Mouse (Mus musculus) cerebellum, adult 11-12 months (tissue): ENCODE results near the gene Ccdc106.
A peak's percentile ranks its signal among the peaks of the same experiment; 100 is the strongest.

Experiments
- DNase-seq: peaks from one replicate; pipeline ENCODE4 v3.0.0; 2022

Gene Ccdc106

DNA sequence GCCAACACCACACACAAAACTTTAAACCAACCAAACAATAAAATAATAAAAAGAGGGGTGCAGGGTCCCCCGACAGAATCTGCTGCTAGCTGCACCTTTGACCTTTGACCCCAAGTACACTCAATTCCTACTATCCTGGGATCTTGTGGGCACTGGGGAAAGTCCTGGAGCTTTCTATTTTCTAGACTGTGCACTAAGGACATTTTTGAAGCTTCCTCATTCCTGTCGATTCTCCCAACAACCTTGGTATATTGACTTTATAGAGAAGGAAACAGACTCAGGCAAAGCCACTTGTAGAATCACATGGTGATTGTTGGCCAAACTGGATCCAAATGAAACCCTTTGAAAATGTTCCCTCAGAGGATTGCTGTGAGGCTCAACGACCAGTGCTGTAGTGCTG, 4.3 kb upstream of the Ccdc106 start:
- no peak for DNase-seq

DNA sequence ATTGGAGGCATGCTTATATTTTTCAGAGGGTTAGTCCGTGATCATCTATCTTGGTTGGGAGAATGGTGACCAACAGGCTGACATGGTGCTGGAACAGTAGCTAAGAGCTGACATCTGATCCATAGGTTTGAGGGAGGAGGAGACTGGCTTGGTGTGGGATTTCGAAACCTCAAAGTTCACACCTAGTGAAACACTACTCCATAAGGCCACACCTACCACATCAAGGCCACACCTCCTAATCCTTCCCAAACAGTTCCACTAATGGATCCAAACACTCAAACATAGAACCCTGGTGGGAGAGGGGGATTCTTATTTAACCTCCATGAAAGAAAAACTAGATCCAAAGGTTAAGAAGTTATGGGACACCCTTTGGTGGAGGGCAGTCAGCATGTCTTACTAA, 3.4 kb upstream of the Ccdc106 start:
- DNase-seq, result peak; percentile 44

DNA sequence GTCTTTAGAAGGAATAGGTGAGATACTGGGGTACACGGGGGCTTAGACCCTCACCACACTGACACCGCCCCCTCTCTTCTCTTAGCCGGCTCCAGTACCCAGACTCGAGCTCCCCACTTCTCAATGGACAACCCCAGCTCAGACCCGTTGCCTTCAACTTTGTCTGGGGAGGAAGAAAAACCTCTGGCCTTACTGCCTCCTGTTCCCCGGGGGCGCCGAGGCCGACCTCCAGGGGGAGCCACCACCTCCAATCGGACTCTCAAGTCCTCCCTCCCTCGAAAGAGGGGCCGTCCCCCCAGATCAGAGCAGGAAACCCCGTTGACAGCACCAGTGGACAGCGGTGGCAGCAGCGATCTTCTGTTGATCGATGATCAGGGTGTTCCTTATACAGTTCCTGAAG, 3.0 kb upstream of the Ccdc106 start:
- DNase-seq, result peak; percentile 71

DNA sequence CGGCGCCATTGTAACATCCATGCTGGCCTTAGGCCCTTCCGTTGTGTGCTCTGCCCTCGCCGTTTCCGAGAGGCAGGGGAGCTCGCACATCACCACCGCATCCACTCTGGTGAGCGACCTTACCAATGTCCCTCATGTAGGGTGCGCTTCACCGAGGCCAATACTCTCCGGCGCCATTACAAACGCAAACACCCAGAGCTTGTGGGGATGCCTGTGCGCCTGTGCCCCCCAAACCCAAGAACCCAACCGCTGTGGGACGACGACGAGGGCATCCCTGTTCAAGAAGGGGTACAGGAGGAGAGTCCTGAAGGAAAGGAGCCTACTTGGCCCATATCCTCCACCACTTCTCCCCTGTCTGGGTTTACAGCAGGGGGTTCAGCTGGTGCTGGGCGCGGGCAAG, 2.4 kb upstream of the Ccdc106 start:
- DNase-seq, result peak; percentile 57

DNA sequence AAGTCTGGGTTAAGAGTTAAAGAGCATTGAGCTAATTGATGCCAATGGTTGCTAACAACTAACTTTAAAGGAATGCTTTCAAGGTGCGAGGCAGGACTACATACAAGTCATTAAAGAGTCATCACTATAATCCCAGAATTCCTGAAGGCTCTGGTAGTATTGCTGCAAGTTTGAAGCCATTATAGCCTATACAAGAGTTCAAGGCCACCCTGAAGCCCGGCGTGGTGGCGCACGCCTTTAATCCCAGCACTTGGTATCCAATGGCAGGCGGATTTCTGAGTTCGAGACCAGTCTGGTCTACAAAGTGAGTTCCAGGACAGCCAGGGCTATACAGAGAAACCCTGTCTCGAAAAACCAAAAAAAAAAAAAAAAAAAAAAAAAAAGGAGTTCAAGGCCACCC, 777 bp upstream of the Ccdc106 start:
- peak; percentile 41 for DNase-seq

DNA sequence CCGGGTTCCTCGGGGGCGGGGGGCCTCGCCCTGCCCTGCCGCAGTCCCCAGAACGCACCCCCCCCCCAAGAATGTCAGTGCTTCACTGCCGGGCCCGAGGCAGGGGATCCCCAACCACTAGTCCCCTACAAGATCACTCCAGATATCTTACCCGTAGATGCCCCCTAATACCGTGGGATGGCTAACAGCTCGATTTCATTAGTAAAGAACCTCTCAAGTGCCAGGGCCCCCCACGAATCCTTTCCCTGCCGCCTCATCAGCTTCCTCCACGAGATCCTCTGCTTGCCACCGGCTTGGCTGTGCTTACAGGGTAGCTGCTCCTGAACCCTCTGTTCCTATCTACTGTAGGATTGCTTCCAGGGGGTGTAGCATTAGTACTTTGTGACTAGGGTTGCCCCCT, 332 bp downstream of the Ccdc106 start:
- peak; percentile 69 for DNase-seq

DNA sequence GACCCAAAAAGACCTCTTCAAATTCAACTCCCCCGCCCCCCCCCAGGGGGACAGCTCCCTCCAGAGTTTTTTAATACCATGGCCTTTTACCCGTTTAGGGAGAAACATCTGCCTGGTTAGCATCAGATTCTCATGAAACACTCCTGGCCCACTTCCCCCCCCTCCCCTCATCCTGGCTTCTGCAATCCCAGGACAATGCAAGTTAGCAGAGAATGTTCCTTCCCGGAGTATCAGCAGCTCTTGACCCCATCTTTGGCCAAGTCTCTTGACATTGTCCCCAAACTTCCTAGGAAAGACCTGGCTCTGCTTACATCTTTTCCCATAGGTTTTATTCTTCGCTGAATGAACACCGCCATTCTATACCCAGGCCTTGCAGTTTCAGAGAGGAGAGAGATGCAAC, 844 bp downstream of the Ccdc106 start:
- no peak for DNase-seq

DNA sequence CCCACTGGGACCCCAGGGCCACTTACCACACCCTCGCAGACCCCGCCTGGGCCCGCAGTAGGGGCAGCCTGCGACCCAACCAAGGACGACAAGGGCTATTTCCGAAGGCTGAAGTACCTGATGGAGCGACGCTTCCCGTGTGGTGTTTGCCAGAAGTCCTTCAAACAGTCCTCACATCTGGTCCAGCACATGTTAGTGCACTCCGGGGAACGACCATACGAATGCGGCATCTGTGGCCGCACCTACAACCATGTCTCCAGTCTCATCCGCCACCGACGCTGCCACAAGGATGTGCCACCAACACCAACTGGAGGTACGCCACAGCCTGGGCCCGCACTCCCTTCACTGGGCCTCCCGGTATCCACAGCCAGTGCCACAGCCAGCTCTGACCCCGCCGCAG, 9.2 kb downstream of the Ccdc106 start:
- DNase-seq, result no peak

DNA sequence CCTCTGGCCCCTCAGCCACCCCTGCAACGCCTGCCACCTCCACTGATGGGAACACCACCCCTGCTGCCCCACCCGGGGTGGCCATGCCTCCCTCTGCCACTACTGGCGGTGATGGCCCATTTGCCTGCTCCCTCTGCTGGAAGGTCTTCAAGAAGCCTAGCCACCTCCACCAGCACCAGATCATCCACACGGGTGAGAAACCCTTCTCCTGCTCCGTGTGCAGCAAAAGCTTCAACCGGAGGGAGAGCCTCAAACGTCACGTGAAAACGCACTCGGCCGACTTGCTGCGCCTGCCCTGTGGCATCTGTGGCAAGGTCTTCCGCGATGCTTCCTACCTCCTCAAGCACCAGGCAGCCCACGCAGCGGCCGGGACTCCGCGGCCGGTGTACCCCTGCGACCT, 9.6 kb downstream of the Ccdc106 start:
- DNase-seq, result no peak

DNA sequence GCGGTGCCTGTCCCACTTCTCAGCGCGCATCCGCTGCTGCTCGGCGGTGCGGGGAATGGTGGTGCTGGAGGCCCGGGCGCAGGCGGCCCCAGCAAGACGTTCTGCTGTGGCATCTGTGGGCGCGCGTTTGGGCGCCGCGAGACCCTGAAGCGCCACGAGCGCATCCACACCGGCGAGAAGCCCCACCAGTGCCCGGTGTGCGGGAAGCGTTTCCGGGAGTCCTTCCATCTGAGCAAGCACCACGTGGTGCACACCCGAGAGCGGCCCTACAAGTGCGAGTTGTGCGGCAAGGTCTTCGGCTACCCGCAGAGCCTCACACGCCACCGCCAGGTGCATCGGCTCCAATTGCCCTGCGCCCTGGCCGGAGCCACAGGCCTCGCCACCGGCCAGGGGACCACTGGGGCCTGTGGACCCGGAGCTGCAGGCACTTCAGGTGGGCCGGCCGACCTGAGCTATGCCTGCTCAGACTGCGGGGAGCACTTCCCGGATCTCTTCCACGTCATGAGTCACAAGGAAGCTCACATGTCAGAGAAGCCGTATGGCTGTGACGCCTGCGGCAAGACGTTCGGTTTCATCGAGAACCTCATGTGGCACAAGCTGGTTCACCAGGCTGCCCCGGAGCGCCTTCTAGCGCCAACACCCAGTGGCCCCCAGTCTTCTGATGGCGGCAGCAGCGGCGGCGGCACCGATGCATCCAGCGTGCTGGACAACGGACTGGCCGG, 10.4 kb downstream of the Ccdc106 start:
- DNase-seq, result no peak

DNA sequence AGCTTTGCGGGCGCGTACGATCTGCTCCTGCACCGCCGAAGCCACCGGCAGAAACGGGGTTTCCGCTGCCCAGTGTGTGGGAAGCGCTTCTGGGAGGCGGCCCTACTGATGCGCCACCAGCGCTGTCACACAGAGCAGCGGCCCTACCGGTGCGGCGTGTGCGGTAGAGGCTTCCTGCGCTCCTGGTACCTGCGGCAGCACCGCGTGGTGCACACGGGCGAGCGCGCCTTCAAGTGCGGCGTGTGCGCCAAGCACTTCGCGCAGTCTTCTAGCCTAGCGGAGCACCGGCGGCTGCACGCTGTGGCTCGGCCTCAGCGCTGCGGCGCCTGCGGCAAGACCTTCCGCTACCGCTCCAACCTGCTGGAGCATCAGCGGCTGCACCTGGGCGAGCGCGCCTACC, 11.1 kb downstream of the Ccdc106 start:
- DNase-seq, result no peak

DNA sequence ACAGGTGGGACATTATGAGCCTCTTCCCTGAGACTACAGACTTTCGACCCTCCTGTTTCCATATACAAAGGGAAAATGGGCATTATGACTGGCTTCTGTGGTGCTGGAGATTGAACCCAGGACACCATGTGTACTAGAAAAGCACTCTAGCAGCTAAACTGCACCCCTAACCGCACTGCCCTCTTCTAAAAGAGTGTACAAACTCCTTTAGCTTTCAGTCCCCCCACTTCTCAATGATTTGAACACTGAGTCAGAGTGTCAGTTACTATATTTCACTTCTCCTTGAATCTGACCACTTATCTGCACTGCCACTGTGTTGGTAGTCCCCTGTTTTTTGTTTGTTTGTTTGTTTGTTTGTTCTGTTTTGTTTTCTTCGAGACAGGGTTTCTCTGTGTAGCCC, 13.5 kb downstream of the Ccdc106 start, which contains the start of gene 4632433K11Rik:
TSS of gene 4632433K11Rik (plus strand) at position 301 of the 400 bp plus-strand sequence.
- no peak for DNase-seq

DNA sequence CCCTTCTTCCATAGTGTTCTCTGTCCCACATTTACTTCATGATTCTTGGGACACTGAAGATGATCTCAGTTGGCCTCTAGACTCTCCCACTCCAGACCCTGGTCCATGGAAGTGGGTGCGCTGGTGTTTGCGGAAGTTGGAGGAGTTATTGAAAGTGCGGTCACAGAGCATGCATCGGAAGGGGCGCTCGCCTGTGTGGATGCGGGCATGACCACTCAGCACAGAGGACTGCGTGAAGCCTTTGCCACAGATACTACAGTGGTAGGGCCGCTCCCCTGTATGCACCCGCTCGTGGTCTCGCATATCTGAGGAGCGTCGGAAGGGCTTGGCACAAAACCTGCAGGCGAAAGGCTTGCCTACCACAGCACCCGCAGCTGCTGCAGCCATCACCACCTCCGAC, 15.3 kb downstream of the Ccdc106 start:
- no peak for DNase-seq

DNA sequence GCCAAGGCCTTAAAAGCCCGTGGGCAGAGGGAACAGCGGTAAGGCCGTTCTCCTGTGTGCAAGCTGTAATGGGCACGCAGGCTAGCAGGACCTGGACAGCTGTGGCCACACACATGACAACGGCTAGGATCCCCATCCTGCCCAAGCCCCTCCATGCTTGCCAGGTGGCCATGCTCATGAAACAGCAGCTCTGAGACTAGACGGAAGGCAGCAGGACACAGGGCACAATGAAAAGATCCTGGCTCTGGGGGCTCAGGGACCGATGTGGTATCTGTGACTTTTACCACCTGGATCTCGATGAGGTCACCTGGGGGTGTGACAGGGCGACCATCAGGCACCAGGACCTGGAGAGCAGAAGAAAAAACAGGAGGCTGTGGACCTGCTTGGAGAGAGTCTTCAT, 15.8 kb downstream of the Ccdc106 start:
- DNase-seq, result no peak

DNA sequence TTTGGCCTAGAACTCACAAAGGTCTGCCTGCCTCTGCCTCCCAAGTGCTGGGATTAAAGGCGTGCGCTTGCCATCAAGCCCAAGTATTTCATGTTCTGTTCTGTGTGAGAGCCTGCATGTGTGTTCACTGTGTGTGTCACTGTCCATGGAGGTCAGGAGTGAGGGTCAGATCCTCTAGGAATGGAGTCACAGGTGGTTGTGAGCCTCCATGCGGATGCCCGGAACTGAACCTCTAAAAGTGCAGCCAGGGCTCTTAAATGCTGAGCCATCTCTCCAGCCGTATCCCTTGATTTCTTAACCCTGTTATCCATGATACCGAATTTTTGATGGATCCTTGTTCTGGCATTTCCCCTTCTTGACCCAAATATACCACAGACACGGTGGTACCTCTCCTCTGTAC, 16.7 kb downstream of the Ccdc106 start:
- no peak for DNase-seq

DNA sequence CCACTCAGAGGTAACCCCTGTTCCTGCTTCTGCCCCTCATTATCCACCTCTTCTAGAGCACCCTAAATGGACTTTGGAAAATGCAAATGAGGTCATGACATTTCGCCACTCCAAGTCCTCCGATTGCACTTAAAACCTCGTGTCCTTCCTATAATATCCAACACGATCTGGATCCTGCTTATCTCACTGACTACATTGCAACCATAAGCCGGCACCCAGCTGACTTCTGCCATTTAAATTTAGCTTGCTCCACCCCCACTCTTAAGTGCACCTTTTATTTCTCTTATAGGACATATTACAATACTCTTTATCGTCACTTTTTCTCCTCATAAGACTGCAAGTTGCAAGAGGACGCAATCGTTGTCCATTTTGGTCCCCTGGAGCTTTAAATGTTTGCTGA, 17.1 kb downstream of the Ccdc106 start:
- no peak for DNase-seq

DNA sequence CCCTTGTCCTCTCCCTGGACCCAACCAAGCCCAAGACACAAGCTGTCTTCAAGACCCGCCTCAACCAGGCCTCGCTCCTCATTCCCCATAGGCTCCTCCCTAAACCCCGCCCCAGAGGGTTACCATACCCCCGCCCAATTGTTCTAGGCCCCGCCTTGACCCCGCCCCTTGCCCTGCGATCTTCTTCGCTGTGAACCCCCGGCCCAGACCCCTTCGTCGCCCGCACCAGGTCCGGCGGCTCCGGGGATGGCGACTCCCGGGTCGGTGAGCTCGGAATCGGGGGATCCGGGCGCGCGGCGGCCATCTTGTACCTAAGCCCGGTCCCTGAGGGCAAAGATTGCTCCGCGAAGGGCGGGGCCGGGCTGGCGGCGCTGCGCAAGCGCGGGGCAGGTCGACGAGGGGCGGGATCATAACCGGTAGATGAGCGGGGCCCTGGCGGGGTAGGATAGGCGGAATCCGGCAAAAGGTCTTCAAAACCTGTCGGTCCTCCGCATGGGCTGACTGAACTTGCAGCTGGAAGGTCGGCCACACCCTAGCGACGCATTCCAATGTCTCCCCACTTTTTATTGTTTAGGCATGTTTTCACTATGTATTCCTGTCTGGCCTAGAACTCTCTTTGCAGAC, 17.9 kb downstream of the Ccdc106 start, which contains the start of gene Zfp784:
TSS of gene Zfp784 (minus strand) at position 338 of the 624 bp plus-strand sequence.
- peak; percentile 94 for DNase-seq

DNA sequence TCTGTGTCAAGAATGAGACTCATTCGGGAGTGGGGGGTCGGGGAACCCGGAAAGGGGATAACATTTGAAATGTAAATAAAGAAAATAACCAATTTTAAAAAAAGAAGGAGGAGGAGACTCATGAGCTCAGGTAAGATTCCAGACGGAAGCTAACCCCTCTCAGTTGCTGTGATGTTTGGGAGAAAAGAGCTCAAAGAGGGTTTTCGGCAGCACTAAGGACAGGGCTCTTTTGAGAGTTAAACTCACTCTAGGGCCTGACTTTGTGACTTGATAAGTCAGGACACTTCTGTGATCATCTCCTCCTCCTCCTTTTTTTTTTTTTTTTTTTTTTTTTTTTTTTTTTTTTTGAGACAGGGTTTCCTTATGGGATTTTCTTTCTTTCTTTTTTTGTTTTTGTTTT, 18.6 kb downstream of the Ccdc106 start:
- no peak for DNase-seq

DNA sequence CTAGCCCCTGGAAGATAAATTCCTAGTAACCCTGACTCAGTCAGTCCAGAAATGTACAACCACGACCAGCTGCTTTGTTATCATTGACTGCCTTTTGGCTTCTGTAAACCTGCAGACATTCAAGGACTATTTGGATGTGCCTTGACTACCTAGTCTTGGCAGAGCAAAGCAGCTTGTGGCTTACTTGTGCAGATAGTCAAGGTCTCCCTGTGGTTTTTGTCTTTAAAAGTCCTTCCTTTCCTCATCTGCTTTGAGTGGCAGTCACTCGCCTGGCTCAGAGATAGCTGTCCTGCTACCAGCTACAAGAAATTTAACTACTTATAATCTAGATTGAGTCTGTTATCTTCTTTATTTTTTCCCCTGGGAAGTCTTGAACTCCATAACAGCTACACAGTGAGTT, 24.6 kb downstream of the Ccdc106 start:
- no peak for DNase-seq

DNA sequence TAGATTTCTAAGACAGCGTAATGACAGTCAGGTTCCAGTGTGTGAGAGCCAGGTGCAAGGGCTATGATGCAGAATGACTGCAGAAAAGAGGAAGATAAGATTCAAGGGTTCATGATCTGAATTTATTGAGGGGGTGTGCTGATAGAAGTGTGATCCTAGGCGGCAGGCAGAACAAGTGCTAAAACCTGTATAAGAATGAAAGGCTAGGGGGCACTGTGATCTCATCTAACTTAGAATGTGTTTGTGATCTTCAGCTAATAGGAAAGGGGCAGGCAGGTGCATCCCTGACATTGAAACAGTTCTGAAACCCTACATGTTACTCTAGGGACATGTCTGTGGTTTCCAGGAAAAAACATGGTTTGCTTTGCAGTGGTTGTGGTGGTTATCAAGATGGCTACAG, 25.8 kb downstream of the Ccdc106 start:
- no peak for DNase-seq

DNA sequence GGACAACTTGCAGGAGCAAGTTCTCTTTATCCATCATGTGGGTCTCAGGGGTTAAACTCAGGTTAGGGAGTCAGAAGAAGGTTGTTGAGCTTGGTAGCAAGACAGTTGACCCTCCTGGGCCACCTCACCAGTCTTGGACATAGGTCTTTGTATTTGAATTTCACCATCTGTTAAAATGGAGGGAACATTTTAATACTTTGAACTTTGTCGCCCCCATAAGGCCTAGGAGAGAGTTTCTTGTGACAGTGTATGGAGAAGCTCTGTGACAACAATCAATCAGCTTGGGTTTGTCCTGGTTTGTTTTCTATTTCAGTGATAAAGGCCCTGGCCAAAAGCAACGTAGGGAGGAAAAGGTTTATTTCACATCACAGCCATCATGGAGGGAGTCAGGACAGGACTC, 27.0 kb downstream of the Ccdc106 start:
- no peak for DNase-seq

DNA sequence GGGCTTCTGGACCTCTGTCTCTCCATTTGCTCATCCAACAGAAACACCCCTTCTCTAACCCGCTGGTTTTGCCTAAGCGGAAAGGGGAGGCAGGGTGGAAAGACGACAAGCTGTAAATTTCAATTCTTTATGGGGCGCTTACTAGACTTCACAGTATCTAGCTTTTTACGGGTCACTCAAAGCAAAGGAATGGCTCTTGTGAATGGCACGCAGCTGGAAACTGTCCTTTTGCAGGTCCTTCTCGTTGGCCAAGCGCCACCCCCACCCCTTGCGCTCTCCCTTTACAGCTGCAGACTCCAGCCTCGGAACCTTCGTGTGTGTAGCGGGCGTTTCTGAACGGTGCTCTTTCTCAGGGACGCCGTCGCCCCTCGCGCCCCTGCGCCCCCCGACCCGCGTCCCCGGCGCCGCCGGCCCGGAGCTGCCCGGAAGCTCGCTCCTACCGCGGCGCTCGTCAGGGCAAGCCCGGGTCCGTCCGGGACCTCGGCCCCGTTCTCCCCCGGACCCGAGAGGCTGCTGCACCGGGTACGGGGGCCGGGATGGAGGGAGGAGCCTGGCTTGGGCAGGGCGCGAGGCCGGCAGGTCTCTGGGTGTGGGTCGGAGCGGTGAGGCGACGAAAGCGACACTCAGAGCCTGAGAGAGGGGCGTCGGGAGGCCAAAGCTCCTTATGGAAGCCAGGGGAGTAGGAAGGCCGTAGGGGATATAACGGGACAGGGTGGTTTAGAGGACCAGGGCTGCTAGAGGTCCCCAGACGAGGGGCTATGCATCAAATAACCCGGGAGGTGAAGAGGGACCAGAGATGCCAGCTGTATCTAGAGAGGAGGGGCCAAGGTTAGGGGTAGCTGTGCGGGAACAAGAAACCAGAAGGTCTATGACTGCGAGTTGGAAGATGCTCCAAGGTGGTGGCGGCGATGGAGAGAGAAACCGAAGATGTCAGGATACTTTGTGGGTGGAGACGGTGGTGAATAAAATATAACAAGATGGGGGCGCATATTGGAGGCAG, 31.1 kb downstream of the Ccdc106 start, which contains the start of gene Zfp580:
TSS of gene Zfp580 (plus strand) at position 346 of the 1,000 bp plus-strand sequence.
- DNase-seq, result peak; percentile 83

DNA sequence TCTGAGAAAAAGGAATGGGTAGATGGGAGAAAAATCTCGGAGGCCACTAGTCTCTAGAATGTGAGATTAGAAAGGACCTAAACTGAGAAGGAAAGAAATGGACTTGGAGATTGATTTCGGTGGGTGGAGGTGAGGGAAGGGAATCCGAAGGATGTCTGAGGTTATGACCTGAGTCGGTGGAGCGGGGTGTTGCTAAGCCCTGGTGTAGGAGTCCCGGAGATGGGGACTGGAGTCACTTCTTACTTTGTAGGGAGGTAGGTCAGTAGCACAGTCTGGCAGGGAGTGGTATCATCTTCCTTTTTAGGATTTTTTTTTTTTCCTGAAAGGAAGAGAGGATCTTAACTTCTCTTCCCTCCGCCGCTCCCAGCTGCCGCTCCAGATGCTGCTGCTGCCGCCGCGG, 32.1 kb downstream of the Ccdc106 start:
- no peak for DNase-seq
